Mouse (Mus musculus) Patski (cell line): ENCODE measurements around the gene Atp5s. TPM values are rescaled to one million over a fixed set of nuclear protein-coding genes. Genes with fewer than 3 reads are reported as not detected.

Experiments
- ATAC-seq: fragments of 100-300 bp; one replicate; pipeline ENCODE4 v1.8.0; 2021
- CTCF ChIA-PET: fragments of 350-600 bp; sonication (Branson Sonifier 250); formaldehyde crosslinking; loops from one replicate; lab custom pipeline; 2022; ENCODE audit warnings: inconsistent platforms; lab: Charles Lee
- POLR2A ChIA-PET: fragments of 350-600 bp; sonication (Branson Sonifier 250); formaldehyde crosslinking; loops from one replicate; lab custom pipeline; 2022; ENCODE audit warnings: antibody characterized with exemption, inconsistent platforms; lab: Charles Lee
- DNase-seq: peaks from one replicate; pipeline ENCODE4 v3.0.0-alpha.2; 2011; ENCODE audit warnings: low read depth, low spot score
- H3K27me3 ChIP-seq: fragments of 371-371 bp; one replicate; pipeline ENCODE4 v1.5.1; 2021
- CTCF ChIP-seq: fragments of 100-300 bp; IDR thresholded peaks from one replicate; pipeline ENCODE4 v1.5.1; 2021
- in situ Hi-C: fragments of 300-500 bp; cut with MboI; formaldehyde crosslinking; loops from 3 replicates; pipeline ENCODE4 v1.11.1; 2018; ENCODE audit warnings: low pct_unique_long_range_greater_than_20kb, mixed read lengths
- polyA plus RNA-seq: library from polyadenylated mRNA; unstranded; gene quantifications from one replicate; pipeline ENCODE4 v1.2.3, GENCODE M21; 2021

Gene Atp5s
- polyA plus RNA-seq, 1 experiment from 2014 or later: 19.8 TPM

DNA sequence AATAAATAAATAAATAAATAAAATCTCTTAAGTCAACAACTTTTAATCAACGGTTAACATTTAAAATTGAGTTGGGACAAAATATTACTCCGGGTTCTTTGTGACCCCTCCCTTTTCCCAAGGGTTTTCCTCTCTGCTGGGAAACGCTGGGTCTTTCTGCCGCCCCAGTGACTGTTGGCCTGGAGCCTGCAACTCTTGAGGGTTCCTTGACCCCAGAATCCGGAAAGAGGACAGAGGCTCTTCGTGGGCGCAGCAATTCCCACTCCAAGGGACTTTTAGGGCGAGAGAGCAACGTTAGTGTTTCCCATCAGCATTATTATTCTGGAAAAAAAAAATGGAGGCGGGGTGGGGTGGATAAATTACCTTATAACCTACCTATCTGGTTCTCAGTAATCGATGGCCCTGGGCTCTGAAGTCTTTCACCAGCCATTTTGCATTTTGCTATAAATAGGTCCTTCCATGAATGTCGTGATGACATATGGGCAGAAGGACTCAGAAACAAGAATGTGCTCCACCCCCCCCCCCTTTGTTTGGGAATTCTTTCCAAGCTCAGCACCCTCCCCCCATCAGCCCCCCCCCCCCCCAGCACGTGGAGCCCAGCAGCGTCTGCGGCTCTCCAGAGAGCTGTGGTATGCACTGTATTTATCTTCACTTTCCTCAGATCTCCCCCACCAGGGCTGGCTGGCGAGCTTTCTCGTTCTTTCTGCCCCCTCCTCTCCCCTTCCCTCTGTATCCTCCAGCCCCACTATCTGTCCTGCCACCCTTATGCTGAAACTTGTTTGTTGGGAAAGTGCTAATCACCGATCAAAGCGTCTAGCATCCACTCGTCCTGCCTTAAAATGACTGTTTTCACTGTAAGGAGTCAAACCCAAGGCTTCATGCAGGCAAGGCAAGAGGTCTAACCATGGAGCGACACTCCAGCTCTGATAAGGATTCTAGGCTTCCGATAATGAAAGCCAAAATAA, 33.8 kb downstream of the Atp5s start:
- in situ Hi-C loops: loop anchor here (5.0 kb wide), 1 partner anchor 129 kb away; no protein-coding TSS in a partner anchor
- POLR2A ChIA-PET: interaction anchor here (0.6 to 1.1 kb wide), 3 partner anchors 9 to 134 kb away, joined by 3 to 4 read pairs (median 3); partner anchors contain the start of genes Atl1 and Map4k5

DNA sequence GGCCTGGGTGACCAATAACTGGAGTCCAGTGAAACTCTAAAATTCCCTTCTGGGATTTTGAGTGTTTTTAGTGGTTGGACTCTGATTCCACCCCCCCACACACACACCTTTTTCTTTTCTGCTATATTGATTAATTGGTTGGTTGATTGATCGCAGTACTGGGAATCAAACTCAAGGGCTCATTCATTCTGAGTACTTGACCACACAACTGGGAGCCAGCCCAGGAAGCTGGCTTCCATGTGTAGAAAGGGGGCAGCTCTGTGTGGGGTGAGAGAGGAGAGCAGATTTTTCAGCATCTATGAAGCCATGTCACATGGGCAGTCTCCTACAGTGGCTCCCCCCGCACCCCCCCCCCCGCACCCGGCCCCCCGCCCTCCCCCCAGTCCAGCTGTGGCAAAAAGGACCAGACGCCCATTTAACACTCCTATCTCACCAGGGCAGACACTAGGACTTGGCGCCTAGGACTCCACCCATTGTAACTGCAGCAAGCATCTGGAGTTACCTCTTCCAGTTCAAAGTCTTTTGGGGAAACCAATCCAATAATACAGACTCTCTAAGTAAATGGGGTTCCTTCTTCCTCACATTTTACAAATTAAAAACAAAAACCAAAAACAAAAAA, 34.6 kb downstream of the Atp5s start:
- H3K27me3 ChIP-seq: no peaks in the 10 kb centered on the region
- ATAC-seq (no peak), DNase-seq (no peak)
- TF ChIP-seq CTCF: no peak
- CTCF ChIA-PET: interaction anchor here (0.8 to 0.9 kb wide), 2 partner anchors 13 to 135 kb away, joined by 3 to 4 read pairs; no protein-coding TSS in a partner anchor
- POLR2A ChIA-PET: interaction anchor here (0.6 to 1.1 kb wide), 2 partner anchors 8 to 54 kb away, joined by 3 to 4 read pairs; no protein-coding TSS in a partner anchor
- in situ Hi-C loops: loop anchor here (5.0 kb wide), 1 partner anchor 128 kb away; no protein-coding TSS in a partner anchor

More for the DNA sequence above, 33.8 kb downstream of the Atp5s start:
- CTCF ChIA-PET: interaction anchor here (0.6 to 1.6 kb wide), 11 partner anchors 10 to 147 kb away, joined by 3 to 4 read pairs (median 3); no protein-coding TSS in a partner anchor
- no peaks in the 10 kb centered on the region for H3K27me3 ChIP-seq
- no peak for ATAC-seq
- DNase-seq: no peak
- TF ChIP-seq CTCF: no peak

DNA sequence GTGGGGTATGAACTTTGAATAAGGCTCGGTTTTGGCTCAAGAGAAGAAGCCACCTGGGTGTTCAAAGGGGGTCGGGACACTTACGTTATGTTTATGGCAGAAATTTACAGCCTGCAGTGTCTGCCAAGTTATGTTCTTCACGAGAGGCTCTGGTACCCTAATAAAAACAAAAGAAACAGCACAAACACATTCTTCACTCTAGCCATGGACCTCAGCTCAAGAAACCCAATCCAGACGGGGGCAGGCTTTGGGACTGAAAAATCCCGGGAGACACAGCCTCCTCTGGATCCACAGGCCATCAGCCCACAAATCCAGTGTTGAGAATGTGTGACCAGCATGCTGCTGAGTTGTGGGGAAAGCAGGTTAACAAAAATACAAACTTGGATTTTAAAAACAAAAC, 35.3 kb downstream of the Atp5s start:
- POLR2A ChIA-PET: no interaction called here
- no peaks in the 10 kb centered on the region for H3K27me3 ChIP-seq
- DNase-seq (no peak), ATAC-seq (no peak)
- CTCF ChIA-PET: no interaction called here
- TF ChIP-seq CTCF: no peak
- in situ Hi-C loops: no loop called here

DNA sequence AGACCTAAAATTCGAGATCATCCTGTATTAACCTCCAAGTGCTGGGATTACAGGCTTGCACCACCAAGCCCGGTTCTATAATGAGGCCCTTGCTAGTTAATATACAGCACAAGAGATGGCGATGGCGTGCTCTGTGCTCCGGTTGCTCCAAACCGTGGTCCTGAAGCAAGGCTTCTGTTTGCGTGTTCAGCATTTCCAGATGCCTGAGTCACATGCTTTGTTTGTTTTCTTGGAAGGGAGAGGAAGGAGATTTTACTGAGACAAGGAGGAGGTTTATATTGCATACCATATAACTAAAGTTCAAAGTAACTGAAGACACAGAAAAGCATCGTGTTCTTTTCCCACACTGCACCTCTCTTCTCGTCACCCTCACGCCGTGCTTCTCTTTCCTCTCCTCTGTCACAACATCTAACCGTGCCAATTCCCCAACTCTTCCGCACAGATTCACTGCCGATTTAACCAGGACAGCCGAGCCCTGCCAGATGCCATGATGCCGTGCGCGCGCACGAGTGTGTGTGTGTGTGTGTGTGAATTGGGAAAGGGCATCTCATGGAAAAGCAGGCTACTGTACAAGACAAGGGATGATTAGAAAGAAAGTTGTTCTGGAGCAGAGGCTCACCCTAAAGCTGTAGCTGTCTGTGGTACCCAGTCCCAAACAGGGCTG, 36.1 kb downstream of the Atp5s start:
- POLR2A ChIA-PET: no interaction called here
- ATAC-seq (no peak), DNase-seq (no peak)
- CTCF ChIA-PET: no interaction called here
- no peak for TF ChIP-seq CTCF
- H3K27me3 ChIP-seq: no peaks in the 10 kb centered on the region
- in situ Hi-C loops: no loop called here

DNA sequence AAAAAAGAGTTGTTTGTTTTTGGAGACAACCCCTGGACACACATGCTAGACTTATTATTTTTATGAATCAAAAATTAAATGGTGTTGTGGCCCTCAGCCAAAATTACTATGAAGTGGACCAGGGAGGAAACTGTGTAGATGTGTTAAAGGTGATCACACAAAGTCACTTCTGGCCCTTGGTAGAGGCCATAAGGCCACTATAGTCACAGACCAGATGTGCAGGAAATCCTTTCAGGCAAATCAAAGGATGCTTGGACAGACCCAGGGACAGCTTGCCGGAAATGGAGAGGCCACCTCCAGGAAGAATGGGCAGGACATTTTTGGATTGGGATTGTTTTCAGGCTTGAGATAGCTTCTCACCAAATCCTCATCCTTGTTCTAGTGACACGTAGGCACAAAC, 36.9 kb downstream of the Atp5s start:
- no peaks in the 10 kb centered on the region for H3K27me3 ChIP-seq
- no peak for TF ChIP-seq CTCF
- CTCF ChIA-PET: interaction anchor here (0.6 kb wide), 1 partner anchor 16 kb away, joined by 3 read pairs; no protein-coding TSS in a partner anchor
- ATAC-seq (no peak), DNase-seq (no peak)
- in situ Hi-C loops: no loop called here
- POLR2A ChIA-PET: no interaction called here

DNA sequence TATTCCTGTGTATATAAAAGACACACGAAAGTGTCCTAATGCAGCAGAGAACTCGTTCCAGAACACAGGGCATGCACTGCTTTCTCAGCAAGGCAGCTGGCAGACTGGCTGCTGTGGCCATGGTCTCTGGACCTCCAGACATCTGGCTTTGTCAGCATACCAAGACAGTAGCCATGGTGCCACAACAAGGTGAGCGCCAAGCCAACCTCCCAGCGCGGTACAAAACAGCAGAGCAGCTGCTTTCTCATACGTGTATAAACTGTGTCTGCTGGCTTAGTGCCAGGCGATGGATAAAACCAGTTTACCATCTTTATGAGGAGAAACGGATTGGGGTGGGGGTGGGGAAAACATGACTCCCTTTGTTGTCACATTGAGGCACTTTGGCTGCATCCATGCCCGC, 40.8 kb downstream of the Atp5s start:
- in situ Hi-C loops: no loop called here
- no peak for TF ChIP-seq CTCF
- H3K27me3 ChIP-seq: no peaks in the 10 kb centered on the region
- ATAC-seq (no peak), DNase-seq (no peak)
- ChIA-PET CTCF (no interaction called here), POLR2A (no interaction called here)

DNA sequence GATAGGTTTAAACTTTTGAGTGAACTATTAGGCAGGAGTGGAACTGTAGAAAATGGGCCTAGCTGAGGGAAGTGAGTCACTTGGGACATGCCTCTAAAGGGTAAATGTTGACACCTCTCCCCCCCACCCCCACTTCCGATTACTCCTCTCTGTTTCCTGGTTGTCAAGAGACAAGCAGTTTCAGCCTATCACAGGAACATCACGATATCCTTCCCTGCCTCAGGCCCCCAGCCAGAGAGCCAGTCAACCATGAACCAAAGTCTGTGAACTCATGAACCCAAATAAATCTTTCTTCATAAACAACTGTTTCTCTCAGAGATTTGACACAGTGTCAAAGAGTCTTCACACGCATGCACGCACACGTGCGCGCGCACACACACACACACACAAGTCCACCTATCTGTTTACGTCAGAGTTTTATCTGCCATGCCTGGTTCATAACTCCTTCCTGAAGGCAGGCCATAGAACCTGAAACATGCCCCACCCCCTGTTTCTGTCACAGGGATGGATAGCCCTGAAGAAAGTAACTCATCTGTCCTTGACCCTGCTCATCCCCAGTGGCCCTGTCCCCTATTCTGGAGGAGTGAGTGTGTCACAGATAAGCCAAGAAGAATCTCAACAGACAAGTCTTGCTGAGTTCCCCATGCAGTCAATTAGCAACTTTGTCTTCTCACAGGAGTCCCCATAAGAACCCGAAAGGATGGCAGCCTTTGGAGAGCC, 41.6 kb downstream of the Atp5s start:
- no peak for ATAC-seq
- no peak for TF ChIP-seq CTCF
- no peak for DNase-seq
- H3K27me3 ChIP-seq: no peaks in the 10 kb centered on the region
- ChIA-PET POLR2A (no interaction called here), CTCF (no interaction called here)
- in situ Hi-C loops: no loop called here

DNA sequence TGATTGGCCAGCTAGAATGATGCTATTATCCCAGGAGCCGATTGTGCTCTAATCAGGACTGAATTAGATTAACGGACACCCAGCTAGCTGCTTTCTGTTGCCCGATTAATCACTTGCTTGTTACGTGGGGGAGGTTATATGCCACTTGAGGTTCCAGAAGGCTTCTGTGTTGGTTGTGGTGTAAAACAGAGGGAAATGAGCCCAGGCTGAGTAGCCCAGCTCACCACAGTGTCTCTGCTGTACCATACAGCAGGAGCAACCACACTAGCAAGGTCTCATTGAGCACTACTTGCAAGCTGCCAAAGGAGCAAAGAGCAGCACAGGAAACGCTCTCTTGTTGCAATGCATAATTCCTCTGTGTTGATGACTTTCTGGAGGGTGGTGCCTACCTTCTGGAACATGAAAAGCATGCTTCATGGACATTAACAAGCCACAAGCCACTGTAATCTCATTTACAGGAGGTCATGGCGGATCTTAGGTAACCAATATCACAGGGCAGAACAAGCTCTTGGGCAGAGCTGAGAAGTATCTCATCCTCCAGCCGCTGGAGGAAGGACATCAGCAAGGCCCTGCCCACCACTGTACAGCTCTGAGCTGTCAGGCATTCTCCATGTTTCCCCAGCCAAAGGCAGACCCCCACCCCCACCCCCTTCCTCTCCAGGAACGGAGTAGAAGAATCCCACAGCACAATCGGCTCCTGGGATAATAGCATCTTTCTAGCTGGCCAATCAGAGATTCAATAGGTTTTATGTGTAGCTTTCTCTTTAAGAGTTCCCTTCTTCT, 42.9 kb downstream of the Atp5s start:
- no peaks in the 10 kb centered on the region for H3K27me3 ChIP-seq
- DNase-seq (no peak), ATAC-seq (no peak)
- in situ Hi-C loops: no loop called here
- POLR2A ChIA-PET: interaction anchor here (0.6 kb wide), 1 partner anchor 9 kb away, joined by 3 read pairs; no protein-coding TSS in a partner anchor
- TF ChIP-seq CTCF: no peak
- CTCF ChIA-PET: interaction anchor here (0.8 kb wide), 1 partner anchor 10 kb away, joined by 3 read pairs; no protein-coding TSS in a partner anchor

DNA sequence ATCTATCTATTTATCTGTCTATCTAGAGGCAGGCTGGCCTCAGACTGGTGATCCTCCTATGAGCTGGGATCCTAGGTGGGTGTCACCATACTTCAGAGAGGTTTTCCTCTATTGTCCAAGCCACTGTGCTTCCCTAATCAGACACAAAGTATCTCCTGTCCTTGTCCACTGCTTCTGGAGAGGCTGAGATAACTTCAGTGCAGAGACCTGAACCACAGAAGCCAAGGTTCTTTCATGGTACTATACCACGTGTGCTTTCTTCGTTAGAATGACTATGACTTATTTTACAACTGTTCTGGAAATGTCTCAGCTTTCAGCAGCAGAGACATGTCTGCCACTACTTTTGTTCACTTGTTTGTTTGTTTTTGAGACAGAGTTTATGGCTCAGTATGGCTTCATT, 44.1 kb downstream of the Atp5s start:
- POLR2A ChIA-PET: no interaction called here
- no peak for TF ChIP-seq CTCF
- DNase-seq: no peak
- no peak for ATAC-seq
- CTCF ChIA-PET: interaction anchor here (1.0 kb wide), 1 partner anchor 11 kb away, joined by 3 read pairs; no protein-coding TSS in a partner anchor
- in situ Hi-C loops: no loop called here
- H3K27me3 ChIP-seq: no peaks in the 10 kb centered on the region
